Mouse (Mus musculus): Measurements from ENCODE around the gene Fgfr2.

DNA sequence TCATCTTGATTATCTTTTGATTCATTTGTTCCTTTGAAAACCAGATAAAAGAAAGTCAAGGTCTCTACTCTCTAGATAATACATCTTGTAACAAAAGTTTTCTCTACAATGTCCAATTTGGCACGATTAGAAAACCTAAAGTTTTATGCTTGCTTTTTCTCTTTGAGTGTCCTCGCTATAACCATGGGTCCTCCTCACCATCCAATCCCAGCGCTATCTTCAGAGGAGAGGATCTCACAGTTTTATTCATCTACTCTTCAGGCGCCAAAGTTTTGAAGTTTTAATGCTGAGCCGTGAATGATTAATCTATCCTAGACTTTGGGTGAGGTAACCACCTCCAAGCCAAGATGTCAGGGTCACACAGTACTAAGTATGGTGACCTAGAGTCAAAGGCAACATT is 2687.4 kb downstream of the Fgfr2 start:
- no peak for TF ChIP-seq CTCF (IDR thresholded peaks at IDR 0.05; ENCODE audit: low read depth)
- TF ChIP-seq EP300 (IDR thresholded peaks at IDR 0.05; ENCODE audit: low read depth) = no peak

Measured in liver, postnatal 0 days (tissue).